Mouse (Mus musculus) lung, postnatal 0 days (tissue): ENCODE results near the gene Tspan9.

Source experiments
- CTCF ChIP-seq: IDR thresholded peaks from 2 replicates; pipeline ENCODE4 v1.5.1; 2016; ENCODE audit warnings: antibody characterized with exemption, mild to moderate bottlenecking
- EP300 ChIP-seq: IDR thresholded peaks from 2 replicates; pipeline ENCODE4 v1.6.1; 2016; ENCODE audit warnings: antibody characterized with exemption, mild to moderate bottlenecking, control low read depth

DNA sequence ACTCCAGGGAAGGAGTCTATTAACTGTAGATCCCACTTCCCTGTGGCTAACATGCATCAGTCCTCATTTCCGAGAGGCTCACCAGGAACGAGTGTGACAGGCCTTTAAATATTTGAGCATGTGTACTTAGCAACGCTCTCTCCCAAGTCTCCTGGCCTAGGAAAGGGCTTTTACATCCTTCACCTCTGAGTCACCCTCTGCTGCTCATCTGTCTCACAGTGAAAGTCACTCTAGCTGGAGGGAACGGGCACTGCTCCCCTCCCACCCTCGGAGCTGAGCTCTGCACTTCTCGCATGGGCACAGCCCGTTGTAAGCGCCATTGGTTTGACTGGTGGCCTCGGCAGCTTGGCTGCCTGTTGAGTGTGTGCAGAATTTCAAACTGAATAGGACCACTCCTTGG is 169.4 kb downstream of the Tspan9 start:
- TF ChIP-seq EP300 (0 out of 2 replicates have a peak, but pooled peaks have one; percentile 34), CTCF (no peak)
